Mouse (Mus musculus): ENCODE results near the gene P4ha1. TPM values are rescaled to one million over a fixed set of nuclear protein-coding genes. Genes with fewer than 3 reads are reported as not detected.
"Not testable (repeated sequence)": the region's sequence is repeated elsewhere in the genome, so short reads cannot be mapped to it uniquely, and the experiment has no call there.

P4ha1 gene
- polyA plus RNA-seq, 1 experiment from 2014 or later: 60.6 TPM

GRCm38 (mm10) chr10:59369426-59369825, 46.3 kb downstream of the P4ha1 start:
- Histone ChIP-seq H3K4me3 (ENCODE audit: low read depth, low read length) (no peak overlapping the region), H3K36me3 (ENCODE audit: control insufficient read depth, insufficient read depth, low read length) (peaks cover 47% of the 10 kb centered on the region)
- WGBS: 85% methylated on average over 9 of the region's 9 CpGs

DNA sequence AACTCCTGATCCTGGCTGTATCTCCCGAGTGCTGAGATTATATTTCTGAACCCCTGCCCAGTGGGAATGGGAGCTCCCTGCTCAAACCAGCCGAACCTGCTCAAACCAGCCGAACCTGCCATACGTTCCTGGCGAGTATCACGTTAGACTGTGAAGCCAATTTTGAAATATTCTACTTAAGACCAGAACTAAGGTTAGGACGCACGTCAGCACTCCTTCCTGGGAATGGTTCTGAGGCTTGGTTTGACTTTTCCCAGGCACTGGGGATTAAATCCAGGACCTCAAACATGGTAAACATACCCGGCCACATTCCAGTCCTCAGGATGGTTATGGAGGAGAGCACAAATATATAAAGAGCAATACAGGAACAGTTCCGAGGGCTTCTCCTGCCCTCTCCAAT, 54.8 kb downstream of the P4ha1 start:
- Histone ChIP-seq H3K36me3 (ENCODE audit: control insufficient read depth, insufficient read depth, low read length) (0 out of 2 replicates have a peak, but pooled peaks cover 2% of the 10 kb centered on the region), H3K9me3 (ENCODE audit: control insufficient read depth, low read length) (no peaks in the 10 kb centered on the region), H3K9ac (ENCODE audit: low read depth, low read length) (no peak overlapping the region), H3K4me3 (ENCODE audit: low read depth, low read length) (no peak overlapping the region), H3K4me1 (replicated peaks; ENCODE audit: control insufficient read depth, insufficient read depth, low read length) (peaks cover 10% of the 10 kb centered on the region; the same call in 1 of the 2 replicates), H3K27ac (ENCODE audit: low read depth, low read length) (no peak overlapping the region), H3K4me2 (no peak overlapping the region), H3K27me3 (replicated peaks; ENCODE audit: control insufficient read depth, insufficient read depth, low read length) (no peaks in the 10 kb centered on the region)
- WGBS: 84% methylated on average over 10 of the region's 10 CpGs
- no peak for DNase-seq (ENCODE audit: low spot score)
- ATAC-seq (replicated peaks; ENCODE audit: low FRiP score): no peak

More at GRCm38 (mm10) chr10:59369426-59369825, 46.3 kb downstream of the P4ha1 start:
- ATAC-seq (replicated peaks; ENCODE audit: low FRiP score) (no peak), DNase-seq (ENCODE audit: low spot score) (no peak)
- Histone ChIP-seq H3K27me3 (replicated peaks; ENCODE audit: control insufficient read depth, insufficient read depth, low read length) (no peaks in the 10 kb centered on the region), H3K9ac (ENCODE audit: low read depth, low read length) (no peak overlapping the region), H3K9me3 (ENCODE audit: control insufficient read depth, low read length) (no peaks in the 10 kb centered on the region), H3K4me1 (replicated peaks; ENCODE audit: control insufficient read depth, insufficient read depth, low read length) (no peaks in the 10 kb centered on the region), H3K4me2 (no peak overlapping the region), H3K27ac (ENCODE audit: low read depth, low read length) (no peak overlapping the region)

DNA sequence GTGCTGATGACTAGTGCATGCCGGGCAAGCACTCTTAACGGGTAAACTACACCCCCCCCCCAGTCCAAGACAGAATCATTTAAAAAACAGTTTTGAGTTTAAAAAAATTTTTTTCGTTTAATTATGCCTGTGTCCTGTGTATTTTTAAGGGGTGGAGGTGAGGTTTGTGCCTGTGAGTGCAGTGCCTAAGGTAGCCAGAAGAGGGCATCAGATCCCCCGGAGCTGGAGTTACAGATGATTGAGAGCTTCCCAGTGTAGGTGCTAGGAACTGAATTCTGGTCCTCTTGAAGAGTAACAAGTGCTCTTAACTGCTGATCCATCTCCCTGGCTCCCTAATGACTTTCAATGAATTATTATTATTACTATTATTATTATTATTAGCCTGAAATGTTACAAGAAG, 55.6 kb downstream of the P4ha1 start:
- Histone ChIP-seq H3K36me3 (ENCODE audit: control insufficient read depth, insufficient read depth, low read length) (no peaks in the 10 kb centered on the region), H3K9ac (ENCODE audit: low read depth, low read length) (no peak overlapping the region), H3K27ac (ENCODE audit: low read depth, low read length) (no peak overlapping the region), H3K4me2 (no peak overlapping the region), H3K27me3 (replicated peaks; ENCODE audit: control insufficient read depth, insufficient read depth, low read length) (no peaks in the 10 kb centered on the region), H3K9me3 (ENCODE audit: control insufficient read depth, low read length) (no peaks in the 10 kb centered on the region), H3K4me1 (replicated peaks; ENCODE audit: control insufficient read depth, insufficient read depth, low read length) (peaks cover 10% of the 10 kb centered on the region; the same call in 1 of the 2 replicates), H3K4me3 (ENCODE audit: low read depth, low read length) (no peak overlapping the region)
- ATAC-seq (replicated peaks; ENCODE audit: low FRiP score): no peak
- DNase-seq (ENCODE audit: low spot score): no peak
- WGBS: 87% methylated on average over 4 of the region's 4 CpGs

DNA sequence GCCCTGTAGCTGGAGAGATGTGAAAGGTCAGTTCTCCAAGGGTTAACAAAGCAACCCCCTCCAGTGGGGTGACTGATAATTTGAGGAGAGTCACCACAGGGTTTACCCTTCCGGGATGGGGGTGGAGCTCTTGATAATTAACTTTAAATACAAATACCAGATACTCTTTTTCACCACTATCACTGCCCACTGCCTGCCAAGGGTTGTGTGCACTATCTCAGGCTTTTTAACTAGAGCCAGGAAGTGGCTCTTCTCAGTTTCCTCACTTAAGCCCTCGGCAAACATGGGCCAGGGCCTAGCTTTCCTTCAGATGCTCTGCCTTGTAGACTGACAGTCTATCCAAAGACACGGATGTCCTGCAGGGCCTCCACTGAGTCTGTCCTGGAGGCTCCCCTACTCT, 56.8 kb downstream of the P4ha1 start:
- Histone ChIP-seq H3K27me3 (replicated peaks; ENCODE audit: control insufficient read depth, insufficient read depth, low read length) (no peaks in the 10 kb centered on the region), H3K27ac (ENCODE audit: low read depth, low read length) (peak overlapping the region; percentile 39), H3K9ac (ENCODE audit: low read depth, low read length) (peak overlapping the region; percentile 35; the same call in 1 of the 2 replicates), H3K36me3 (ENCODE audit: control insufficient read depth, insufficient read depth, low read length) (no peaks in the 10 kb centered on the region), H3K9me3 (ENCODE audit: control insufficient read depth, low read length) (no peaks in the 10 kb centered on the region), H3K4me2 (peak overlapping the region; percentile 8; the same call in 1 of the 2 replicates), H3K4me3 (ENCODE audit: low read depth, low read length) (no peak overlapping the region), H3K4me1 (replicated peaks; ENCODE audit: control insufficient read depth, insufficient read depth, low read length) (peaks cover 10% of the 10 kb centered on the region; the same call in 1 of the 2 replicates)
- no peak for DNase-seq (ENCODE audit: low spot score)
- 24% methylated on average over 3 of the region's 3 CpGs for WGBS
- ATAC-seq (replicated peaks; ENCODE audit: low FRiP score): peak; percentile 51; the same call in 1 of the 2 replicates

DNA sequence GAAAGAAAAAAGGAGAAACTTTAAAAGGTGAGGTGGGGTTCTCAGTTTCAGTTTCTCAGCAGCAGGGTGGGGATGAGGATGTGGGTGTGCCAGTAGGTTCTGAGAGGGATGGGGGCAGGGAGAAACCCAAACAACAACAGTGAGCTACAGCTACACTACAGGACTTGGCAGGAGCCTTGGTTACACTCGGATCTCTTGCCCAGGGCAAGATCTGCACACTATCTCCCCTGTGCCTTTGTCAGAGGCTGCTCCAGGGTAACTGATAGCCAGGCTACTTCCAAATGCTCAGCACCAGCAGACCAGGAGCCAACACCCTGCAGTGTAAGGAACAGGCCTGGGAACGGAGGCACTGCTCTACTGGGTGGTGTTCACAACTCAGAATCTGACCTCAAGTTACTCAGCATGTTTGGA, 57.3 kb downstream of the P4ha1 start:
- Histone ChIP-seq H3K4me1 (replicated peaks; ENCODE audit: control insufficient read depth, insufficient read depth, low read length) (peaks cover 10% of the 10 kb centered on the region; the same call in 1 of the 2 replicates), H3K27ac (ENCODE audit: low read depth, low read length) (no peak overlapping the region; the same call in 1 of the 2 replicates), H3K9me3 (ENCODE audit: control insufficient read depth, low read length) (no peaks in the 10 kb centered on the region), H3K36me3 (ENCODE audit: control insufficient read depth, insufficient read depth, low read length) (no peaks in the 10 kb centered on the region), H3K4me3 (ENCODE audit: low read depth, low read length) (no peak overlapping the region), H3K4me2 (peak overlapping the region; percentile 8; the same call in 1 of the 2 replicates), H3K9ac (ENCODE audit: low read depth, low read length) (no peak overlapping the region; the same call in 1 of the 2 replicates), H3K27me3 (replicated peaks; ENCODE audit: control insufficient read depth, insufficient read depth, low read length) (no peaks in the 10 kb centered on the region)
- ATAC-seq (replicated peaks; ENCODE audit: low FRiP score): peak; percentile 68
- DNase-seq (ENCODE audit: low spot score): no peak
- WGBS: 49% methylated on average over 2 of the region's 2 CpGs

DNA sequence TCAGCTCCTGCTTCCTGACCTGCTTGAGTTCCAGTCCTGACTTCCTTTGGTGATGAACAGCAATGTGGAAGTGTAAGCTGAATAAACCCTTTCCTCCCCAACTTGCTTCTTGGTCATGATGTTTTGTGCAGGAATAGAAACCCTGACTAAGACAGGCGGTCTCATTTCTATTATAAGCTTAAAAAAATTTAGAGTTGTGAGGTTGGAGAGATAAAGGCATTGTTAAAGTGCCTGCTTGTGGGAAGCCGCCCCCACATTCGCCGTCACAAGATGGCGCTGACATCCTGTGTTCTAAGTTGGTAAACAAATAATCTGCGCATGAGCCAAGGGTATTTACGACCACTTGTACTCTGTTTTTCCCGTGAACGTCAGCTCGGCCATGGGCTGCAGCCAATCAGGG, 58.5 kb downstream of the P4ha1 start:
- not testable (repeated sequence) for H3K9ac ChIP-seq (ENCODE audit: low read depth, low read length); DNase-seq (ENCODE audit: low spot score); H3K27ac ChIP-seq (ENCODE audit: low read depth, low read length); H3K4me3 ChIP-seq (ENCODE audit: low read depth, low read length); H3K4me2 ChIP-seq; H3K36me3 ChIP-seq (ENCODE audit: control insufficient read depth, insufficient read depth, low read length); H3K27me3 ChIP-seq (replicated peaks; ENCODE audit: control insufficient read depth, insufficient read depth, low read length); H3K9me3 ChIP-seq (ENCODE audit: control insufficient read depth, low read length); ATAC-seq (replicated peaks; ENCODE audit: low FRiP score)
- 85% methylated on average over 5 of the region's 10 CpGs for WGBS
- peaks cover 10% of the 10 kb centered on the region; the same call in 1 of the 2 replicates for H3K4me1 ChIP-seq (replicated peaks; ENCODE audit: control insufficient read depth, insufficient read depth, low read length)

DNA sequence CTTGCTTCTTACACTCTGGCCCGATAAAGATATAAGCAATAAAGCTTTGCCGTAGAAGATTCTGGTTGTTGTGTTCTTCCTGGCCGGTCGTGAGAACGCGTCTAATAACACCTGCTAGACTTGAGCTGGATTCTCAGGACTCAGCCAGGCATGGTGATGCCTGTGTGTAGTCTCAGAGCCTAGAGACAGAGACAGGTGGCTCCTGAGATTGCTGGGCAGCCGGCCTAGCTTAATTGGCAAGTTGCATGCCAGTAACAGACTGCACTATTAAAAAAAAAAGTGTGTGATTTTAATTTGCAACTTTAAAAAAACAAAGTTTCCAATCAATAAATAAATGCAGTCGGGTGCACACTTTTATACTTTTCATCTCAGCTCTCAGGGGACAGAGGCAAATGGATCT, 63.9 kb downstream of the P4ha1 start:
- no peaks in the 10 kb centered on the region for H3K27me3 ChIP-seq (replicated peaks; ENCODE audit: control insufficient read depth, insufficient read depth, low read length)
- H3K4me2 ChIP-seq: no peak overlapping the region
- ATAC-seq (replicated peaks; ENCODE audit: low FRiP score): no peak
- H3K9ac ChIP-seq (ENCODE audit: low read depth, low read length): no peak overlapping the region
- H3K4me1 ChIP-seq (replicated peaks; ENCODE audit: control insufficient read depth, insufficient read depth, low read length): no peaks in the 10 kb centered on the region
- no peak overlapping the region for H3K4me3 ChIP-seq (ENCODE audit: low read depth, low read length)
- DNase-seq (ENCODE audit: low spot score): no peak
- H3K36me3 ChIP-seq (ENCODE audit: control insufficient read depth, insufficient read depth, low read length): no peaks in the 10 kb centered on the region
- no peaks in the 10 kb centered on the region for H3K9me3 ChIP-seq (ENCODE audit: control insufficient read depth, low read length)
- WGBS: 84% methylated on average over 7 of the region's 8 CpGs
- H3K27ac ChIP-seq (ENCODE audit: low read depth, low read length): no peak overlapping the region

GRCm38 (mm10) chr10:59389652-59390051, 66.6 kb downstream of the P4ha1 start:
- 91% methylated on average over 3 of the region's 3 CpGs for WGBS
- Histone ChIP-seq H3K36me3 (ENCODE audit: control insufficient read depth, insufficient read depth, low read length) (no peaks in the 10 kb centered on the region), H3K4me3 (ENCODE audit: low read depth, low read length) (no peak overlapping the region), H3K9me3 (ENCODE audit: control insufficient read depth, low read length) (no peaks in the 10 kb centered on the region), H3K4me1 (replicated peaks; ENCODE audit: control insufficient read depth, insufficient read depth, low read length) (no peaks in the 10 kb centered on the region), H3K9ac (ENCODE audit: low read depth, low read length) (no peak overlapping the region), H3K27ac (ENCODE audit: low read depth, low read length) (no peak overlapping the region), H3K27me3 (replicated peaks; ENCODE audit: control insufficient read depth, insufficient read depth, low read length) (no peaks in the 10 kb centered on the region), H3K4me2 (no peak overlapping the region)
- ATAC-seq (replicated peaks; ENCODE audit: low FRiP score): no peak
- DNase-seq (ENCODE audit: low spot score): no peak

DNA sequence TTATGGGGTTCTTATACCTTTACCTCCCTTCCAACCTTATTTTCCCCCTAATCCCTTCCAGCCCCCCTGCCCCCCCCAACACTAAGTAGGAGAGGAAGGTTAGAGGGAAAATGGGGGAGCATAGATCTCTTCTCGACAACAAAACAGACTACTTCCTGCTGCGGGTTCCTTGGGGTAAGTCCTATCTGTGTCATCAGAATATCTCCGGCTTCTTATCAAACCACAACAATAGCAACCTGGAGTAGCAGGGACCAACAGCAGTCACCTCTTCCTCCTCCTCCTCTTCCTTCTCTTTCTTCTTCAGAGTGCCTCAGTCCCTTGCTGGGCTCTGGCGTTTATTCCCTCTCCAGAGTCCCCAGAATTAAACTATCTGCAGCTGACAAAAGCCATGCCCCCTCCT, 68.8 kb downstream of the P4ha1 start:
- H3K9me3 ChIP-seq (ENCODE audit: control insufficient read depth, low read length): no peaks in the 10 kb centered on the region
- no peak overlapping the region for H3K4me2 ChIP-seq
- H3K27me3 ChIP-seq (replicated peaks; ENCODE audit: control insufficient read depth, insufficient read depth, low read length): no peaks in the 10 kb centered on the region
- DNase-seq (ENCODE audit: low spot score) (no peak), ATAC-seq (replicated peaks; ENCODE audit: low FRiP score) (no peak)
- no peak overlapping the region for H3K9ac ChIP-seq (ENCODE audit: low read depth, low read length)
- H3K27ac ChIP-seq (ENCODE audit: low read depth, low read length): no peak overlapping the region
- no peaks in the 10 kb centered on the region for H3K4me1 ChIP-seq (replicated peaks; ENCODE audit: control insufficient read depth, insufficient read depth, low read length)
- no peak overlapping the region for H3K4me3 ChIP-seq (ENCODE audit: low read depth, low read length)
- WGBS: 20% methylated on average over 4 of the region's 4 CpGs
- H3K36me3 ChIP-seq (ENCODE audit: control insufficient read depth, insufficient read depth, low read length): no peaks in the 10 kb centered on the region
